Mouse (Mus musculus) neural tube, embryonic 14.5 days (tissue): Measurements from ENCODE around the gene Gm9936. TPM values are rescaled to one million over a fixed set of nuclear protein-coding genes. Genes with fewer than 3 reads are reported as not detected.
A peak's percentile ranks its signal among the peaks of the same experiment; 100 is the strongest.

Experiments
- ATAC-seq: fragments of 200-750 bp; cut with Nextera tagmentation; 2 replicates; pipeline ENCODE4 v1.8.0; 2017; ENCODE audit warnings: low read depth, mild to moderate bottlenecking, moderate TSS enrichment, moderate library complexity
- H3K27ac ChIP-seq: fragments of 300-500 bp; sonication (generic); 2 replicates; pipeline ENCODE4 v1.5.1; 2014; ENCODE audit warnings: low read depth, mild to moderate bottlenecking, control low read depth, low read length, moderate library complexity, mixed read lengths
- H3K27me3 ChIP-seq: fragments of 300-500 bp; sonication (generic); 2 replicates; pipeline ENCODE4 v1.6.1; 2014; ENCODE audit warnings: low read length; ENCODE audit not compliant: control insufficient read depth, insufficient read depth
- H3K36me3 ChIP-seq: fragments of 300-500 bp; sonication (generic); 2 replicates; pipeline ENCODE4 v1.6.1; 2014; ENCODE audit warnings: low read length, mixed read lengths; ENCODE audit not compliant: control insufficient read depth, insufficient read depth
- H3K4me1 ChIP-seq: fragments of 300-500 bp; sonication (generic); 2 replicates; pipeline ENCODE4 v1.6.1; 2014; ENCODE audit warnings: low read length; ENCODE audit not compliant: control insufficient read depth, insufficient read depth
- H3K4me2 ChIP-seq: fragments of 300-500 bp; sonication (generic); 2 replicates; pipeline ENCODE4 v1.6.1; 2014; ENCODE audit warnings: mild to moderate bottlenecking, low read depth, low read length, control low read depth
- H3K4me3 ChIP-seq: fragments of 300-500 bp; sonication (generic); 2 replicates; pipeline ENCODE4 v1.5.1; 2014; ENCODE audit warnings: low read depth, low read length, control low read depth, mixed read lengths
- H3K9ac ChIP-seq: fragments of 300-500 bp; sonication (generic); replicated peaks from 2 replicates; pipeline ENCODE4 v1.6.1; 2014; ENCODE audit warnings: low read depth, mild to moderate bottlenecking, control low read depth, low read length, mixed read lengths
- H3K9me3 ChIP-seq: fragments of 300-500 bp; sonication (generic); 2 replicates; pipeline ENCODE4 v1.6.1; 2016; ENCODE audit warnings: low read length; ENCODE audit not compliant: control insufficient read depth
- WGBS: fragments of 180-500 bp; shearing (Covaris S2); extraction: QIAGEN DNeasy Blood & Tissue Kit; methylation state at CpG from one replicate; pipeline ENCODE4 v1.1.7; 2014; 5-methylcytosine and 5-hydroxymethylcytosine counted together
- microRNA-seq: library from miRNA; unstranded; fragments of <30 nt; microRNA quantifications from one replicate; pipeline ENCODE4, GENCODE M21; 2016
- polyA plus RNA-seq: library from polyadenylated mRNA; unstranded; fragments of >200 nt; fragmentation: Nextera tagmentation; extraction: Ambion mirVana; gene quantifications from 2 replicates; pipeline ENCODE4 v1.2.1, GENCODE M21; 2014

Gm9936 gene
- polyA plus RNA-seq, 1 experiment from 2014 or later, result 3.5 TPM

GRCm38 (mm10) chr5:114807893-114808292 lies 50.6 kb downstream of the Gm9936 start:
- Histone ChIP-seq H3K4me2 (no peak overlapping the region), H3K4me1 (0 out of 2 replicates have a peak, but pooled peaks cover 8% of the 10 kb centered on the region), H3K36me3 (peaks cover 16% of the 10 kb centered on the region; the same call in 1 of the 2 replicates), H3K27me3 (no peaks in the 10 kb centered on the region), H3K27ac (no peak overlapping the region), H3K4me3 (no peak overlapping the region), H3K9me3 (no peaks in the 10 kb centered on the region), H3K9ac (no peak overlapping the region)
- ATAC-seq, result no peak
- 76% methylated on average over 6 of the region's 6 CpGs for WGBS

- no peak overlapping the region for H3K9ac ChIP-seq
- H3K27ac ChIP-seq, result no peak overlapping the region; the same call in 1 of the 2 replicates
- ATAC-seq, result no peak
- H3K4me2 ChIP-seq, result no peak overlapping the region
- H3K4me3 ChIP-seq, result no peak overlapping the region
- no peaks in the 10 kb centered on the region for H3K27me3 ChIP-seq
- H3K36me3 ChIP-seq, result peaks cover 18% of the 10 kb centered on the region; the same call in 1 of the 2 replicates
- H3K9me3 ChIP-seq, result no peaks in the 10 kb centered on the region
- 0 out of 2 replicates have a peak, but pooled peaks cover 5% of the 10 kb centered on the region for H3K4me1 ChIP-seq
- 31% methylated on average over 8 of the region's 8 CpGs for whole genome bisulfite sequencing
Measured at GRCm38 (mm10) chr5:114807468-114807867, 51.0 kb downstream of the Gm9936 start.

DNA sequence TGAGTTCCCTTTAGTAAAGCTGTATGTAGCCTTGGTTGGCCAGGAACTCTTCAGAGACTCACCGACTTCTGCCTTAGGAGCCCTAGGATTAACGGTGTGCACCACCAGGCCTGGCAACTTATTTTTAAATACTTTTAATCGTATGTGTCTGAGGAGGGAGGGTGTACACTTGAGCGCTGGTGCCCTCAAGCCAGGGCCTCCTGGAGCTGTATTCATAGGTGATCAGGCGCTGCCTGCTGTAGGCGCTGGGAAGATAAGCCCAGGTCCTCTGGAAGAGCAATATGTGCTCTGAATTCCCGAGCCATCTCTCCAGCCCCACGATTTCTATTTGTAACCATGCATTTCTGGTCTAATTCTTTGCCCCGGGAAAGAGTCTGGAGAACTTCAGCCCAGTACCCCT lies 51.4 kb downstream of the Gm9936 start:
- Histone ChIP-seq H3K4me3 (no peak overlapping the region), H3K27me3 (no peaks in the 10 kb centered on the region), H3K9me3 (no peaks in the 10 kb centered on the region), H3K9ac (no peak overlapping the region), H3K4me1 (0 out of 2 replicates have a peak, but pooled peaks cover 1% of the 10 kb centered on the region), H3K27ac (no peak overlapping the region; the same call in 1 of the 2 replicates), H3K4me2 (no peak overlapping the region), H3K36me3 (peaks cover 22% of the 10 kb centered on the region; the same call in 1 of the 2 replicates)
- 60% methylated on average over 9 of the region's 9 CpGs for WGBS
- ATAC-seq, result no peak

DNA sequence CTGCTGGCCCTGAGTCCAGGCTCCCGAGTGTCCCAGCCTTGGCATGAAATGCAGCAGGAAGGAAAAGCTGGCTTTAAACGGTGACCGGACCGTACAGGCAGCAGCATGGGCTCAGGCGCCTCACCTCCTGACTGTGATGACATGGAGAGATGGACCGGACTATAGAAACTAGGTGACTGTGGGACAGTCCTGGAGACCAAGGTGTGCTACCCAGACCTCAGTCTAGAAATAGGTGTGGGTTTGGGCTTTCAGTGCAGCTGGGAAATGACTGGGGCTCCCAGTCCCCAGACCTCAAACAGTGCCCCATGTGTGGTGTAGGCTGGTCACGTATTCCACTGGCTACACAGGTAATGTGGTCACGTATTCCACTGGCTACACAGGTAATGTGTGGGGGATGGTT lies 51.8 kb downstream of the Gm9936 start:
- H3K9ac ChIP-seq, result no peak overlapping the region
- no peaks in the 10 kb centered on the region for H3K4me1 ChIP-seq
- H3K27me3 ChIP-seq, result no peaks in the 10 kb centered on the region
- H3K4me2 ChIP-seq, result no peak overlapping the region
- WGBS, result 86% methylated on average over 8 of the region's 8 CpGs
- H3K9me3 ChIP-seq, result no peaks in the 10 kb centered on the region
- ATAC-seq, result no peak
- H3K27ac ChIP-seq, result no peak overlapping the region
- H3K36me3 ChIP-seq, result peaks cover 26% of the 10 kb centered on the region; the same call in 1 of the 2 replicates
- no peak overlapping the region for H3K4me3 ChIP-seq

Small RNAs within 50 kb of the gene (microRNA-seq; reads per million reads assigned to microRNA genes)
- 6.0 reads per million, percentile 12 among the genes with 10 or more reads in this experiment for gene Mir6240

Other genes with a start within 250 kb of the Gm9936 start
- 0.39 and 0.59 TPM in 2 replicates for gene Trpv4, start 200.3 kb downstream of the Gm9936 start, polyA plus RNA-seq
- gene Gltp, start 167.7 kb downstream of the Gm9936 start, polyA plus RNA-seq, result 26.9 and 30.8 TPM in 2 replicates
- gene Tchp, start 150.9 kb downstream of the Gm9936 start, polyA plus RNA-seq, result 15.2 and 16.2 TPM in 2 replicates
- gene Ankrd13a, start 84.0 kb downstream of the Gm9936 start, polyA plus RNA-seq, result 38.8 and 52.1 TPM in 2 replicates
- gene Git2, start 83.2 kb downstream of the Gm9936 start, polyA plus RNA-seq, result 53.1 and 60.3 TPM in 2 replicates
- gene 1500011B03Rik, start 35.2 kb downstream of the Gm9936 start, polyA plus RNA-seq, result 298 and 351 TPM in 2 replicates
- not detected in 2 replicates for gene 4930519G04Rik, start 5.0 kb downstream of the Gm9936 start, polyA plus RNA-seq
- 3.2 and 4.3 TPM in 2 replicates for gene Oasl2, start 38.3 kb upstream of the Gm9936 start, polyA plus RNA-seq
- gene Oasl1, start 64.6 kb upstream of the Gm9936 start, polyA plus RNA-seq, result 0.52 and 0.55 TPM in 2 replicates
- gene 2210016L21Rik, start 83.5 kb upstream of the Gm9936 start, polyA plus RNA-seq, result 125 and 139 TPM in 2 replicates
- gene Hnf1a, start 112.4 kb upstream of the Gm9936 start, polyA plus RNA-seq, result 0.11 TPM in 1 of 2 replicates, not detected in the other
- 32.7 and 33.4 TPM in 2 replicates for gene Sppl3, start 152.5 kb upstream of the Gm9936 start, polyA plus RNA-seq
- gene Gm10401, start 239.6 kb upstream of the Gm9936 start, polyA plus RNA-seq, result 53.0 and 60.9 TPM in 2 replicates